Mouse (Mus musculus) C2C12 (cell line): Measurements from ENCODE around the gene Bicc1. TPM values are rescaled to one million over a fixed set of nuclear protein-coding genes. Genes with fewer than 3 reads are reported as not detected.

Experiments
- H3K27me3 ChIP-seq: one replicate; pipeline ENCODE4 v1.6.1; 2011; ENCODE audit not compliant: control insufficient read depth, insufficient read depth, insufficient read length
- H3K36me3 ChIP-seq: one replicate; pipeline ENCODE4 v1.6.1; 2011; ENCODE audit not compliant: control insufficient read depth, insufficient read depth
- H3K4me3 ChIP-seq: one replicate; pipeline ENCODE4 v1.5.1; 2011; ENCODE audit warnings: mild to moderate bottlenecking, control low read depth; ENCODE audit not compliant: poor library complexity, insufficient read depth, severe bottlenecking
- H3K79me2 ChIP-seq: one replicate; pipeline ENCODE4 v1.6.1; 2011; ENCODE audit not compliant: control insufficient read depth, insufficient read depth
- H3K79me3 ChIP-seq: one replicate; pipeline ENCODE4 v1.6.1; 2011; ENCODE audit warnings: low read depth, control low read depth
- H3ac ChIP-seq: one replicate; pipeline ENCODE3; 2011; ENCODE audit warnings: low read depth; ENCODE audit not compliant: control insufficient read depth, insufficient read length
- CEBPB ChIP-seq: IDR thresholded peaks from one replicate; pipeline ENCODE4 v1.6.1; 2011; ENCODE audit warnings: low read depth, mild to moderate bottlenecking, control low read depth, moderate library complexity
- CTCF ChIP-seq: IDR thresholded peaks from one replicate; pipeline ENCODE4 v1.5.1; 2011; ENCODE audit not compliant: control insufficient read depth, insufficient read depth, insufficient read length
- FOSL1 ChIP-seq: IDR thresholded peaks from one replicate; pipeline ENCODE4 v1.8.0; 2011; ENCODE audit warnings: mild to moderate bottlenecking, low read length; ENCODE audit not compliant: poor library complexity, insufficient read depth, severe bottlenecking
- MAX ChIP-seq: IDR thresholded peaks from one replicate; pipeline ENCODE4 v1.6.1; 2011; ENCODE audit warnings: mild to moderate bottlenecking, control low read depth
- MYOD1 ChIP-seq: IDR thresholded peaks from one replicate; pipeline ENCODE4 v1.6.1; 2011; ENCODE audit warnings: low read depth; ENCODE audit not compliant: control insufficient read depth, insufficient read length
- MYOG ChIP-seq: IDR thresholded peaks from one replicate; pipeline ENCODE4 v1.6.1; 2011; ENCODE audit not compliant: control insufficient read depth, insufficient read length; ENCODE audit errors: extremely low read depth
- USF1 ChIP-seq: IDR thresholded peaks from one replicate; pipeline ENCODE4 v1.6.1; 2011; ENCODE audit warnings: low read depth, mild to moderate bottlenecking, control low read depth, moderate library complexity
- polyA plus RNA-seq: library from polyadenylated mRNA; unstranded; fragments of >200 nt; fragmentation: generic; extraction: Trizol; gene quantifications from one replicate; pipeline ENCODE4 v1.2.1, GENCODE M21; 2012; ENCODE audit warnings: missing spikeins

Bicc1 gene
- polyA plus RNA-seq, 1 experiment: 4.0 TPM

- no peak for TF ChIP-seq MYOD1
- no peak for TF ChIP-seq FOSL1
- TF ChIP-seq MAX: no peak
- no peak for TF ChIP-seq USF1
- TF ChIP-seq MYOG: no peak
- TF ChIP-seq CTCF: no peak
- H3K36me3 ChIP-seq: no peaks in the 10 kb centered on the region
- no peaks in the 10 kb centered on the region for H3K79me2 ChIP-seq
- H3K27me3 ChIP-seq: no peaks in the 10 kb centered on the region
- H3K79me3 ChIP-seq: no peaks in the 10 kb centered on the region
- H3ac ChIP-seq: no peak overlapping the region
- H3K4me3 ChIP-seq: no peak overlapping the region
Measured at GRCm38 (mm10) chr10:71130261-71130660, 29.2 kb downstream of the Bicc1 start.

- Histone ChIP-seq H3K79me3 (no peaks in the 10 kb centered on the region), H3K27me3 (no peaks in the 10 kb centered on the region), H3K36me3 (no peaks in the 10 kb centered on the region), H3K4me3 (no peak overlapping the region), H3K79me2 (no peaks in the 10 kb centered on the region), H3ac (no peak overlapping the region)
- no peak for TF ChIP-seq CEBPB
- TF ChIP-seq FOSL1: no peak
- no peak for TF ChIP-seq MAX
- no peak for TF ChIP-seq MYOG
- TF ChIP-seq CTCF: no peak
- TF ChIP-seq MYOD1: no peak
- no peak for TF ChIP-seq USF1
Measured at GRCm38 (mm10) chr10:71127951-71128331, 31.6 kb downstream of the Bicc1 start.

- Histone ChIP-seq H3K79me2 (no peaks in the 10 kb centered on the region), H3K4me3 (no peak overlapping the region), H3K36me3 (no peaks in the 10 kb centered on the region), H3K27me3 (no peaks in the 10 kb centered on the region), H3ac (no peak overlapping the region), H3K79me3 (no peaks in the 10 kb centered on the region)
- no peak for TF ChIP-seq USF1
- no peak for TF ChIP-seq FOSL1
- no peak for TF ChIP-seq MYOG
- TF ChIP-seq MYOD1: no peak
- no peak for TF ChIP-seq MAX
- TF ChIP-seq CTCF: no peak
- no peak for TF ChIP-seq CEBPB
Measured at GRCm38 (mm10) chr10:71127278-71127950, 32.1 kb downstream of the Bicc1 start.

GRCm38 (mm10) chr10:71123974-71124373 lies 35.5 kb downstream of the Bicc1 start:
- Histone ChIP-seq H3K27me3 (no peaks in the 10 kb centered on the region), H3ac (no peak overlapping the region), H3K79me2 (no peaks in the 10 kb centered on the region), H3K79me3 (no peaks in the 10 kb centered on the region), H3K4me3 (no peak overlapping the region), H3K36me3 (no peaks in the 10 kb centered on the region)
- TF ChIP-seq CTCF (no peak), MYOG (no peak), MAX (no peak), USF1 (no peak), FOSL1 (no peak), MYOD1 (no peak), CEBPB (no peak)

GRCm38 (mm10) chr10:71123395-71123794 lies 36.1 kb downstream of the Bicc1 start:
- no peaks in the 10 kb centered on the region for H3K36me3 ChIP-seq
- no peak overlapping the region for H3K4me3 ChIP-seq
- H3K27me3 ChIP-seq: no peaks in the 10 kb centered on the region
- H3ac ChIP-seq: no peak overlapping the region
- H3K79me2 ChIP-seq: no peaks in the 10 kb centered on the region
- no peak for TF ChIP-seq CTCF
- no peak for TF ChIP-seq FOSL1
- TF ChIP-seq USF1: no peak
- no peaks in the 10 kb centered on the region for H3K79me3 ChIP-seq

GRCm38 (mm10) chr10:71122480-71122879 lies 37.0 kb downstream of the Bicc1 start:
- TF ChIP-seq MYOD1: no peak
- TF ChIP-seq CEBPB: no peak
- no peak for TF ChIP-seq MAX
- no peak for TF ChIP-seq MYOG
- TF ChIP-seq USF1: no peak
- Histone ChIP-seq H3ac (no peak overlapping the region), H3K4me3 (no peak overlapping the region), H3K79me2 (no peaks in the 10 kb centered on the region), H3K36me3 (no peaks in the 10 kb centered on the region), H3K79me3 (no peaks in the 10 kb centered on the region), H3K27me3 (no peaks in the 10 kb centered on the region)
